Mouse (Mus musculus) embryonic facial prominence, embryonic 12.5 days (tissue): ENCODE measurements around the gene Slx. TPM values are rescaled to one million over a fixed set of nuclear protein-coding genes. Genes with fewer than 3 reads are reported as not detected.
"Not testable (repeated sequence)": the region's sequence is repeated elsewhere in the genome, so short reads cannot be mapped to it uniquely, and the experiment has no call there.

ENCODE experiments used
- ATAC-seq: fragments of 200-750 bp; cut with Nextera tagmentation; 2 replicates; pipeline ENCODE4 v1.8.0; 2017; ENCODE audit not compliant: insufficient number of reproducible peaks, insufficient read depth, low FRiP score, low TSS enrichment
- H3K27ac ChIP-seq: fragments of 300-500 bp; sonication (generic); 2 replicates; pipeline ENCODE4 v1.5.1; 2016; ENCODE audit warnings: mild to moderate bottlenecking
- H3K27me3 ChIP-seq: fragments of 300-500 bp; sonication (generic); 2 replicates; pipeline ENCODE4 v1.6.1; 2016; ENCODE audit warnings: mild to moderate bottlenecking, moderate library complexity
- H3K36me3 ChIP-seq: fragments of 300-500 bp; sonication (generic); 2 replicates; pipeline ENCODE4 v1.6.1; 2016; ENCODE audit warnings: mild to moderate bottlenecking
- H3K4me1 ChIP-seq: fragments of 300-500 bp; sonication (generic); 2 replicates; pipeline ENCODE4 v1.6.1; 2016
- H3K4me2 ChIP-seq: fragments of 300-500 bp; sonication (generic); replicated peaks from 2 replicates; pipeline ENCODE4 v1.6.1; 2016; ENCODE audit warnings: mild to moderate bottlenecking, moderate library complexity
- H3K4me3 ChIP-seq: fragments of 300-500 bp; sonication (generic); 2 replicates; pipeline ENCODE4 v1.5.1; 2016; ENCODE audit warnings: mild to moderate bottlenecking
- H3K9ac ChIP-seq: fragments of 300-500 bp; sonication (generic); 2 replicates; pipeline ENCODE4 v1.6.1; 2016; ENCODE audit warnings: mild to moderate bottlenecking, moderate library complexity
- H3K9me3 ChIP-seq: fragments of 300-500 bp; sonication (generic); 2 replicates; pipeline ENCODE4 v1.6.1; 2016; ENCODE audit warnings: mild to moderate bottlenecking, moderate library complexity
- WGBS: fragments of 180-500 bp; shearing (Covaris S2); methylation state at CpG from one replicate; pipeline ENCODE4 v1.1.7; 2016; 5-methylcytosine and 5-hydroxymethylcytosine counted together
- microRNA-seq: library from miRNA; unstranded; fragments of <30 nt; microRNA quantifications from one replicate; pipeline ENCODE4, GENCODE M21; 2017
- polyA plus RNA-seq: library from polyadenylated mRNA; unstranded; fragments of >200 nt; fragmentation: Nextera tagmentation; extraction: Ambion mirVana; gene quantifications from 2 replicates; pipeline ENCODE4 v1.2.1, GENCODE M21; 2016

The Slx gene
- polyA plus RNA-seq = not detected in 2 replicates

- not testable (repeated sequence) for H3K4me3 ChIP-seq, H3K27ac ChIP-seq, H3K36me3 ChIP-seq, H3K27me3 ChIP-seq, H3K9me3 ChIP-seq, H3K4me2 ChIP-seq, ATAC-seq, H3K9ac ChIP-seq, H3K4me1 ChIP-seq
- 69% methylated on average over 3 of the region's 3 CpGs for WGBS
These were observed at the start of gene Slx for GRCm38 (mm10) chrX:26545465-26545864. TSS of gene Slx (minus strand) at chrX:26545565.

Small RNA genes within 50 kb of the gene (microRNA-seq; reads per million reads assigned to microRNA genes)
- not detected for gene Gm27341

Other genes with a start within 250 kb of the Slx start
- not detected in 2 replicates for gene Gm2030, start 235.5 kb downstream of the Slx start, polyA plus RNA-seq
- gene Gm14525, start 157.1 kb upstream of the Slx start, polyA plus RNA-seq = not detected in 2 replicates